Mouse (Mus musculus) embryonic facial prominence, embryonic 10.5 days (tissue): ENCODE results near the gene Ppfibp1. TPM values are rescaled to one million over a fixed set of nuclear protein-coding genes. Genes with fewer than 3 reads are reported as not detected.

Source experiments
- DNase-seq: peaks from one replicate; pipeline ENCODE4 v3.0.0-alpha.2; 2017; ENCODE audit warnings: low spot score
- H3K27ac ChIP-seq: fragments of 300-500 bp; sonication (generic); replicated peaks from 2 replicates; pipeline ENCODE4 v1.5.1; 2016; ENCODE audit warnings: mild to moderate bottlenecking
- H3K27me3 ChIP-seq: fragments of 300-500 bp; sonication (generic); replicated peaks from 2 replicates; pipeline ENCODE4 v1.6.1; 2016; ENCODE audit warnings: low read depth, mild to moderate bottlenecking; ENCODE audit not compliant: poor library complexity, severe bottlenecking
- H3K36me3 ChIP-seq: fragments of 300-500 bp; sonication (generic); replicated peaks from 2 replicates; pipeline ENCODE4 v1.6.1; 2016; ENCODE audit warnings: mild to moderate bottlenecking, moderate library complexity
- H3K4me1 ChIP-seq: fragments of 300-500 bp; sonication (generic); 2 replicates; pipeline ENCODE4 v1.6.1; 2016
- H3K4me3 ChIP-seq: fragments of 300-500 bp; sonication (generic); 2 replicates; pipeline ENCODE4 v1.5.1; 2016; ENCODE audit warnings: mild to moderate bottlenecking, moderate library complexity
- H3K9me3 ChIP-seq: fragments of 300-500 bp; sonication (generic); 2 replicates; pipeline ENCODE4 v1.6.1; 2016; ENCODE audit warnings: mild to moderate bottlenecking
- WGBS: fragments of 180-500 bp; shearing (Covaris S2); methylation state at CpG from one replicate; pipeline ENCODE4 v1.1.7; 2016; 5-methylcytosine and 5-hydroxymethylcytosine counted together
- polyA plus RNA-seq: library from polyadenylated mRNA; unstranded; fragments of >200 nt; fragmentation: Nextera tagmentation; extraction: Ambion mirVana; gene quantifications from 2 replicates; pipeline ENCODE4 v1.2.1, GENCODE M21; 2016

Ppfibp1 gene
- polyA plus RNA-seq, 1 experiment from 2014 or later: 38.1 TPM

DNA sequence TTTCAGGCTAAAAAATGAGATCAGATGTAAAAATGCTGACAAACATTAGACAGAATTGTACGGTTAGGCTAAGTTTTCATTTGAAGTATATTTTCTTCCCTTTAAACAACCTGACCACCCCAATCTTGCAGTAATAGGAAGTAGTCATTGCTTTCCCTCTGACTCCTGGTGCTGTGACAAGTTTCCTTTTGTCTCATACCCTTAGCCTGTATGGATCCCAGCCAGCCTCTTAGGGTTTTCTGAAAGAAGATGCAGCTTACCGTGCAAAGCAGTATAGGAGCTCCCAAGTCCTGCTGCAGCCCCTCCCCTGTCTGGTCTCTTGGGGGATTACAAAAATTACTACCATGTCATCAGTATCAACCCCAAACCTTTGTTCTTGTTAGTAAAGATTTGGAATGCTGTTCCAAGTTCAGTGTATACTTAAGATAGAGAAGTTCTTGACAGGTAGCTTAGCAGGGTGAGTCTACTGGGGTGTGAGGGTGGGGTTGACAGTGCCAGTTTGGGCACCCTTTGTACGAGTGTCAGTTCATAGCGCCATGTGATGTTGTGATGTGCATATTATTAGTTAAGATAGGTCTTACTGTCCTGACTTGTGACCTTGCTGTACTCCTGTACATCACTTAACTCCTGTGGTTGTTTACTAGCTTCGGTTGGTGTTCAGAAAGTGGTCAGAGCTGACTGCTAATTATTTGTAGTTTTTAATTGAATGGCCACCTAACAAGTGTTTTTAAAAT lies 18.9 kb downstream of the Ppfibp1 start:
- no peak for DNase-seq
- H3K27me3 ChIP-seq: no peaks in the 10 kb centered on the region
- 87% methylated on average over 5 of the region's 5 CpGs for WGBS
- H3K36me3 ChIP-seq: peaks cover 5% of the 10 kb centered on the region; the same call in 1 of the 2 replicates
- peaks cover 14% of the 10 kb centered on the region for H3K4me1 ChIP-seq
- no peaks in the 10 kb centered on the region for H3K9me3 ChIP-seq
- no peak overlapping the region for H3K4me3 ChIP-seq
- no peak overlapping the region for H3K27ac ChIP-seq

DNA sequence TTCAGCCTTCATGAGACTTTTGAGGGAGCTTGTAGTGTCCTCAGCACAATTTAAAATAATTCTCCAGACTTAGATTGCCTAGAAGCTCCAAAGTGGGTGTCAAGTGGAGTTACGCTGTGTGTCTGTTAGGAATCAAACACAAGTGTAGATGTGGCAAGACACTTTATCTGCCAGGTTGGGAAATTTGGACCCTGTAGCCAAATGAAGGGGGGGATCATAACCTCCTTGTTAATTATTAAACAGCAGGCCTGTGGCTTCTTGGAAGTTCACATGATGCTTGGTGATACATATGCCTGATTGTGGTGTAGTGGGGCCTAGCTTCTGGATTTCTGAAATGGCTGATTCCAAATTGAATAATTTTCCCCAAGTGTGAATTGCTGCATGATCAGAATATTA lies 19.5 kb downstream of the Ppfibp1 start:
- no peak for DNase-seq
- H3K9me3 ChIP-seq: no peaks in the 10 kb centered on the region
- H3K4me3 ChIP-seq: no peak overlapping the region
- peaks cover 5% of the 10 kb centered on the region; the same call in 1 of the 2 replicates for H3K36me3 ChIP-seq
- peaks cover 20% of the 10 kb centered on the region for H3K4me1 ChIP-seq
- H3K27me3 ChIP-seq: no peaks in the 10 kb centered on the region
- no peak overlapping the region for H3K27ac ChIP-seq
- 100% methylated on average over 1 of the region's 1 CpGs for WGBS

DNA sequence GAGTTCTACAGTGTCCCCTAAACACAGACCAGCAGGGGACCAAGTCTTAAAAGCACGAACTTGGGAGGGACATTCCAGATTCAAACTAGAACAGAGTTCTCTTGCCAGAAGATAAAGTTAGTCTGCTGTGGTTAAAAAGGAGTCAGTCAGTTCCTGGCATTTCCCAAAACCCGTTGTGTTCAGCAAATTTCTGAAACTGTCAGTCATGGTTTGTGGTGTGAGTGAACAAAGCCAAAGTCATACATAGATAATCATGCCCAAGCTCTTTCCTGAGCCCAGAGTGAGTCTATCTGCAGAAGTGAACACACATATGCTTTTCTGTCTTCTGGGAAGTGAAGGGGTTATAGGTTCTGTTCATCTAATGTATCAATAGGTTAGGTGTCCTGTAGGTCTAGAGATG lies 20.5 kb downstream of the Ppfibp1 start:
- no peak for DNase-seq
- WGBS: 77% methylated on average over 2 of the region's 2 CpGs
- Histone ChIP-seq H3K27ac (no peak overlapping the region), H3K27me3 (no peaks in the 10 kb centered on the region), H3K9me3 (no peaks in the 10 kb centered on the region), H3K36me3 (peaks cover 5% of the 10 kb centered on the region; the same call in 1 of the 2 replicates), H3K4me3 (no peak overlapping the region), H3K4me1 (peaks cover 30% of the 10 kb centered on the region)

DNA sequence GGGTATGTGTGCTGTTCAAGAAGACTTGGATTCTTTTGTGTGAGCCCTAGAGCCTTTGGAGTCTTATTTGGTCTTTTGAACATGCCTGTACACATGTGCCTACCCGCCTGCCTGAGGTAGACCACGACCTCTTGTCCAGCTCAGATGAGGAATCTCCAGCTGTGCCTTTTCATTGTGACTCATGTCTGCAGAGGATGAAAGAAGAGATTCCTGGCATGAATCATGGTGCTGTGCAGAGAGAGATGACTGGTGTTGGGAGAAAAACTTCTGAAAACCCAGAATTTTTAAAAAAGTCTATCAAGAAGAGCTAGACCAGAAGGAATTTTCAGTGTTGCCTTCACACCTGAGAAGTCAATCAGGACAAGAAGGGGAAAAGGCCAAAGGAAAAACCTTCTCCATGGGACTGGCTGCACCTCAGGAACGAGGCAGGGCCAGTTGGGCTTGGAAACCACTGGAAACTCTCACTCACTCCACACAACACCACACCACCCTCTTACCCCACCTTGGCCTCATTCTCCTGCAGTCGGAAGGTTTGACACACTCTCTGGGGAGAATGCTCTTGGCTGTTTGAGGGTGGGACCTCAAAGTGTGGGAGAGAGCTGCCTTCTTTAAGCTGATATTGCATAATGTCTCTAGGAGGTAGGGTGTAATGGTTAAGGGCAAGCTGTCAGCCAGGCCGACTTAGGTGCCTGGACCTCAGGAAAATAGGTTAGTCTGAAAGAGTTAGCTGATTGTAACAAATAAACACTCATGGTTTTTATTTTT lies 21.6 kb downstream of the Ppfibp1 start:
- WGBS: 86% methylated on average over 5 of the region's 5 CpGs
- Histone ChIP-seq H3K27me3 (no peaks in the 10 kb centered on the region), H3K36me3 (peaks cover 5% of the 10 kb centered on the region; the same call in 1 of the 2 replicates), H3K27ac (no peak overlapping the region), H3K4me1 (peaks cover 33% of the 10 kb centered on the region), H3K9me3 (no peaks in the 10 kb centered on the region), H3K4me3 (no peak overlapping the region)
- DNase-seq: no peak

DNA sequence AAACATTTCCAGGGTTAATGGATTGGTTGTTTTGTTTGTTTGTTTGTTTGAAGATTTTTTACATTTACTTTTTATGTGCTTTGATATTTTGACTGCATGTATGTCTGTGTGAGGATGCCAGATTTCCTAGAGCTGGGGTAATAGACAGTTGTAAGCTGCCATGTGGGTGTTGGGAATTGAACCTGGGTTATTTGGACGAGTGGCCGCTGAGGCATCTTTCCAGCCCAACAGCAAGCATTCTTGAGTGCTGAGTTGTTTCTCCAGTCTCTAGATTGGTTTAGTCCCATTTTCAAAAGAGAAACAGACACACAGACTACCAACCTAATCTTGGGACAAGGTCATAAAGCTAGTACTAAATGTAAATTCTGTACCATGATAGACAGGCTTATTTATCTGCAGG lies 22.5 kb downstream of the Ppfibp1 start:
- DNase-seq: no peak
- H3K36me3 ChIP-seq: peaks cover 5% of the 10 kb centered on the region; the same call in 1 of the 2 replicates
- WGBS: 88% methylated on average over 2 of the region's 2 CpGs

DNA sequence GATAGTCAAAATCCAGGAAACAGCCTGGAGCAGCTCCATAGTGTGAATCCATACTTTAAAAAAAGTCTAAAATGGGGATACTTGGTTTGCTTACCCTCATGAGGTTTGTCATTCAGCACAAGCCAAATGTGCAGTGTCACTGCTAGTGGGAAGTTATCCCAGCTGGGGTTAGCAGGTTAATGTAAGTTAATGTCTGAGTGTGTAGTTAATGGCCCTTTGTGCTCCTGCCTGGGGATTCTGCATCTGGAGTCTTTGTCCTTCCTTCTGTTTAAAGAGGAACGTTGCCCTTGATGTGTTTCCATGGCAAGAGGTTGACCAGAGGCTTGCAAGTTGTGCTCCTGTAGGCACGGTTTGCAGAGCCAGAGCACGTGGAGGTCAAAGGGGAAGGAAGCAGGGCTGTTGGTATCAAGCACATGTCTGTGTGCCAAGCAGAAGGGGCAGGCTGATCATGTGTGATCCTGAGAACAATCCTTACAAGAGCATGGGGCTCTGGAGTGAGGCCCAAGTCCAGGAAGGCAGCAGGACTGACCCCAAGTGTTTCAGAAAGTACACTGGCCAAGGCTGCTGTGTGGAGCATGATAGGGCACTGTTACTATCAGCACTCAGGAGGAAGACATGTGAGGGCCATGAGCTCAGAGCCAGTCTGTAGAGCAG lies 24.7 kb downstream of the Ppfibp1 start:
- no peak for DNase-seq
- H3K4me3 ChIP-seq: no peak overlapping the region
- peaks cover 27% of the 10 kb centered on the region for H3K4me1 ChIP-seq
- peaks cover 5% of the 10 kb centered on the region; the same call in 1 of the 2 replicates for H3K36me3 ChIP-seq
- no peaks in the 10 kb centered on the region for H3K27me3 ChIP-seq
- H3K9me3 ChIP-seq: no peaks in the 10 kb centered on the region
- H3K27ac ChIP-seq: peak overlapping the region; percentile 72
- WGBS: 13% methylated on average over 3 of the region's 3 CpGs

More for the DNA sequence above, 22.5 kb downstream of the Ppfibp1 start:
- no peak overlapping the region for H3K27ac ChIP-seq
- no peak overlapping the region for H3K4me3 ChIP-seq
- H3K27me3 ChIP-seq: no peaks in the 10 kb centered on the region
- H3K9me3 ChIP-seq: no peaks in the 10 kb centered on the region
- peaks cover 33% of the 10 kb centered on the region for H3K4me1 ChIP-seq

DNA sequence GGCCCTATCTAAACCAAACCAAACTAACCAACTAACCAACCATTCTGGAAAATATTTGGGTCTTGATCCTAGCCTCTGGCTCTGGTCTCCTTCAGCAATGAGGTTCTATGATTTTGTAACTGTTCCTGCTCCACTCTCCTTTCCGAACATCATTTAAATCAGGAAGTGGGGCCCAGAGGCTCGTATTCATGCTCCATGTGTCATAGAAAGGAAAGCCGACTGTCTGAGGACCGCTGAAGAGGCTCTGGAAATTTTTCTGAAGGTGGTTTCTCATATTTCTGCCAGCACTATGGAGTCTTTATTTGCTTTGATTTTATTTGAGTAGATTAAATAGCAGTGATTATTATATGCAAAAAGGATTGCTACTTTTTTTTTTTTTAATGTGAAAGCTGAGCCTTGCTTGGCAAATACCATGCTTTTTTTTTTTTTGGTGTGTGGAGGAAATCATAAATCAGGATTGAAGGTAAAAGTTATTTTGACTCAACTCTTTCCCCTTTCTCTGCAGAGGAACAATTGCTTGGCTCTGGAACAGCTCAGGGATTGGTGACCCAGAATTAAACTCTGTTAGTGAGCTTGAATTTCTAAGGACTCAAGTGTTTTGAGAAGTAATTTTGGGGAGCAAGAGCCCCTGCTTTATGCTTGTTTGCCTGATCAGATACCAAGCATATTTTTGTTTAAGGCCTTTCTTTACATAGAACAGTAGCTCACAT lies 25.4 kb downstream of the Ppfibp1 start:
- H3K27me3 ChIP-seq: no peaks in the 10 kb centered on the region
- peaks cover 5% of the 10 kb centered on the region; the same call in 1 of the 2 replicates for H3K36me3 ChIP-seq
- H3K27ac ChIP-seq: peak overlapping the region; percentile 72; the same call in 1 of the 2 replicates
- WGBS: 64% methylated on average over 4 of the region's 4 CpGs
- H3K9me3 ChIP-seq: no peaks in the 10 kb centered on the region
- H3K4me3 ChIP-seq: no peak overlapping the region
- peaks cover 27% of the 10 kb centered on the region for H3K4me1 ChIP-seq
- no peak for DNase-seq

DNA sequence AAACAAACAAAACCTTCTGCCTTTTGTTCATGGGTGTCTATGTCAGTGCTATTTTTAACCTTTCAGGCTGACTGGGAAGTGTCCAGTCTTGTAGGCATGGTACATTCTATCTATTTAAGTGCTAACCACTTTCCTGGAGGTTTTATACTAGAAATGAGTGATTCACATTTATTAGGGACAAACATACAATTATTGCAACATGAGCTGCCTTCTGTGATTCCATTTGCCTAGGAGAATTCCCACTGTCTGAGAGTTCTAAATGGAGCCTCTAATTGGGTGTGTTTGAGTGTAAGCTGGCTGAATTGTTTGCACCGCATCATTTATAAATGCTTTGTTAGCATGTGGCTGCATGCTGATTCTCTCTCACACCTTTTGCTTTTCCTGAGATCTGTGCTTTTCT lies 27.5 kb downstream of the Ppfibp1 start:
- H3K9me3 ChIP-seq: no peaks in the 10 kb centered on the region
- 89% methylated on average over 1 of the region's 1 CpGs for WGBS
- no peaks in the 10 kb centered on the region for H3K27me3 ChIP-seq
- H3K27ac ChIP-seq: no peak overlapping the region
- H3K36me3 ChIP-seq: no peaks in the 10 kb centered on the region
- peaks cover 27% of the 10 kb centered on the region for H3K4me1 ChIP-seq
- H3K4me3 ChIP-seq: no peak overlapping the region
- DNase-seq: no peak

DNA sequence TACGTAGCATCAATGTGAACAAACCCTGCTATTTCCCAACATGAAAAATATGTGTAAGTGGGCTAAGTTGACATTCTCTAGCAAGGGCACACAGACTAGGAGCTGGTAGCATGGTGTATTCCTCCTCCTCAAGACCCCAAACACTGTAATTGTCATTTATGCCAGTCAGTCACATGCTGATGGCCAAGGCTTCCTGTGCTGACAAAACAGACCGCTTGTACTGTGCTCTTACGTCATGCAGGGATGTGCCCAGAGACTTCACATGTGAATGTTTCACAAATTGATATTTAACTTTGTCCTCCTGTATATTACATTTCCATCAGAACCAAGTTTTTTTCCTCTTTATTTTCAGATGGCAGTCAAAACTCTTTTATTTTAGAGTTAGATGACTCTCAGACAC lies 29.1 kb downstream of the Ppfibp1 start:
- Histone ChIP-seq H3K36me3 (no peaks in the 10 kb centered on the region), H3K4me3 (no peak overlapping the region), H3K27me3 (no peaks in the 10 kb centered on the region), H3K9me3 (no peaks in the 10 kb centered on the region), H3K4me1 (peaks cover 17% of the 10 kb centered on the region), H3K27ac (no peak overlapping the region)
- no peak for DNase-seq
- 86% methylated on average over 3 of the region's 3 CpGs for WGBS

DNA sequence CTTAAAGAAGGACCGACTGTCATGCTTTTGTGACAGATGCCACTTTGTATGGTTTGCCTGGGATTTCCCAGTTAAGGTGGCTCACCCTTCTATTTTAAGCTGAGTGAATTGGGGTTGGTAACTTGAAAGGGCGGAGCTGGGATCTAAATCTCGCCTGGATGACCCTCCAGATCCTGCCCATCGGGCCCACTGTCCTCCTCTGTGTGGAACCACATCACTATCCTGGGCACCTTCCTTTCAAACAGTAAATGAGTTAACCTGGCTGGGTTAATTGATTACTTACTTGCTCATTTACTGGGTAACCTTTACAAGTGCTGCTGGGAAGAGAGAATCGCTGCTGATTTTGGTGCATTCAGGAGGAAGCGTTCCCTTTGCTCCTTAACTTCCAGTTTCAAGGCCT lies 30.1 kb downstream of the Ppfibp1 start:
- Histone ChIP-seq H3K36me3 (no peaks in the 10 kb centered on the region), H3K27me3 (no peaks in the 10 kb centered on the region), H3K4me1 (peaks cover 8% of the 10 kb centered on the region), H3K4me3 (no peak overlapping the region), H3K9me3 (no peaks in the 10 kb centered on the region), H3K27ac (no peak overlapping the region)
- 93% methylated on average over 6 of the region's 6 CpGs for WGBS
- DNase-seq: no peak

DNA sequence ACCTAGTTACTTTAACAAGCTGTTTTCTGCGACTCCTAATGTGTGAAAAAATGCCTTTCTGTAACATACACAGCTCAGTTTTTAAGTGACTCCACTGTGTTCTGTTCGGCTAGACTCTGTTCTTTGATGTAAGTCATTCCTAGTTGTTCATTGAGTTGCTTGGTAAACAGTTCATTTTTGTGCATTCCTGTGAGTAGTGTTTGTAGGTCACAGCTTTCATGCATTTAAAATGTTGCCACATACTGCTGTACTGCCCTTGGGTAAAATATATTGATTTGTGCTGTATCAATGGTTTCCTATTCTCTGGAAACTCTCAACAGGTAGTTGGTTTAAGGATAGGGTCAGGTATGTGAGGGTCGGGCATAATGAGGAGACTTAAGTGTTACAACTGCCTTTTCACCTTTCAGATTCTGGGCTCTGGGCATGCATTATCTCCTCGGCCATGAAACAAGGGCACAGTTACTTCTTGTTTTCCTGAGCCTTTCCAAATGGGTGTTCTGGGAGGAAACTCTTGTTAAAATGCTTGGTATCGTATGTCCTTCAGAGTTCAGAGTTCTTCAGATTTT lies 38.2 kb downstream of the Ppfibp1 start:
- Histone ChIP-seq H3K27me3 (no peaks in the 10 kb centered on the region), H3K4me1 (peaks cover 24% of the 10 kb centered on the region), H3K36me3 (no peaks in the 10 kb centered on the region), H3K27ac (no peak overlapping the region), H3K4me3 (no peak overlapping the region), H3K9me3 (no peaks in the 10 kb centered on the region)
- WGBS: 66% methylated on average over 5 of the region's 5 CpGs
- no peak for DNase-seq

DNA sequence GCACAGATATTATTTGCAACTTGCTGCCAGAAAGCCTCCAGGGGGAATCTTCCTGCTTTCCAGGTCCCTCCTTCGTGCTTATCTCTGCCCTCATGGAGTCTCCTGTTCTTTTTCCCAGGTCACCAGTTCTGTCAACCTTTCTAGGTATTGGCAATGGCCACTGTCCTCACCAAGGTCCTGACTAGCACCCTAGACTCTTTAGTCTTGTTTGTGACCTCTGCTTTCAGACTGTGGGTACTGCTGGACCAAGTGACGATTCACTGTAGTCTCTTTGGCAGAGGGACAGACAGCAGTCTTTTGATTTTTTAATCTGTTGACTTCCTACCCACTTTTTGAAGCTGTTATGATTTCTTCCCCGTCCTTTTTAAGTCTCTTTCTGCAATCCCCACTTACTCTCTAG lies 39.8 kb downstream of the Ppfibp1 start:
- Histone ChIP-seq H3K36me3 (no peaks in the 10 kb centered on the region), H3K4me1 (peaks cover 34% of the 10 kb centered on the region), H3K27me3 (no peaks in the 10 kb centered on the region), H3K27ac (no peak overlapping the region), H3K4me3 (no peak overlapping the region), H3K9me3 (no peaks in the 10 kb centered on the region)
- WGBS: 44% methylated on average over 3 of the region's 3 CpGs
- DNase-seq: no peak
